Mouse (Mus musculus) frontal cortex, postnatal 10 days (tissue): ENCODE data around the gene Kmt5c.
"Not testable (repeated sequence)": the region's sequence is repeated elsewhere in the genome, so short reads cannot be mapped to it uniquely, and the experiment has no call there.

Source experiments
- DNase-seq, 2 experiments: peaks; one replicate each; pipeline ENCODE4 v3.0.0; 2022; ENCODE audit warnings: low spot score in 2 of 2, mixed read lengths in 1 of 2

Kmt5c gene

GRCm38 (mm10) chr7:4789436-4789935, 49.6 kb downstream of the Kmt5c start, which contains the start of gene Tmem238:
TSS of gene Tmem238 (minus strand) at chr7:4789656.
- peak in 1 of 2 experiments; percentile 37 for DNase-seq

GRCm38 (mm10) chr7:4792278-4793212, 52.6 kb downstream of the Kmt5c start, which contains the start of gene Rpl28:
TSS of gene Rpl28 (plus strand) at chr7:4792874.
- DNase-seq: peak; percentile 91 to 94

- DNase-seq: not testable (repeated sequence)
Measured at GRCm38 (mm10) chr7:4793248-4793647, 53.3 kb downstream of the Kmt5c start.

GRCm38 (mm10) chr7:4793674-4794073, 53.8 kb downstream of the Kmt5c start:
- no peak for DNase-seq

GRCm38 (mm10) chr7:4794631-4795168, 54.8 kb downstream of the Kmt5c start:
- DNase-seq: no peak

- no peak for DNase-seq
Measured at GRCm38 (mm10) chr7:4795767-4796433, 56.0 kb downstream of the Kmt5c start.
